Mouse (Mus musculus): ENCODE data around the gene Arhgap45. TPM values are rescaled to one million over a fixed set of nuclear protein-coding genes. Genes with fewer than 3 reads are reported as not detected.
A peak's percentile ranks its signal among the peaks of the same experiment; 100 is the strongest.
"Not testable (repeated sequence)": the region's sequence is repeated elsewhere in the genome, so short reads cannot be mapped to it uniquely, and the experiment has no call there.

Arhgap45 gene
- total RNA-seq, 4 experiments from 2014 or later, result 0.48 to 1.3 (median 0.84) TPM

DNA sequence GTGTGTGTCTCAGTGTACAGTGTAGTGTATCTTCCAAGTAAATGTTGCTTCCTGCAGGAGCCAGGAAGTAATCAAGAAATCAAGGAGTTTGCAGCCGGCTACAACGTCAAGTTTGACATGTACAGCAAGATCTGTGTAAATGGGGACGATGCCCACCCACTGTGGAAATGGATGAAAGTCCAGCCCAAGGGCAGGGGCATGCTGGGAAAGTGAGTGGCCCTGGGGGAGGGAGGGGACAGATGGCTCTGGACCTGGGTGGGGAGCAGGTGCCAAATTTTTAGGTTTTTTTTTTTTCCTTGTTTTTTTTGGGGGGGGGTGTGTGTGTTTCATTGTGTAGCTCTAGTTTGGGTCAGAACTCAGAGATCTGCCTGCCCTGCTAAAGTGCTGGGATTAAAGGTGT, 38.5 kb downstream of the Arhgap45 start:
- DNase-seq (ENCODE audit: low spot score in 2 of 2), result not testable (repeated sequence)

DNA sequence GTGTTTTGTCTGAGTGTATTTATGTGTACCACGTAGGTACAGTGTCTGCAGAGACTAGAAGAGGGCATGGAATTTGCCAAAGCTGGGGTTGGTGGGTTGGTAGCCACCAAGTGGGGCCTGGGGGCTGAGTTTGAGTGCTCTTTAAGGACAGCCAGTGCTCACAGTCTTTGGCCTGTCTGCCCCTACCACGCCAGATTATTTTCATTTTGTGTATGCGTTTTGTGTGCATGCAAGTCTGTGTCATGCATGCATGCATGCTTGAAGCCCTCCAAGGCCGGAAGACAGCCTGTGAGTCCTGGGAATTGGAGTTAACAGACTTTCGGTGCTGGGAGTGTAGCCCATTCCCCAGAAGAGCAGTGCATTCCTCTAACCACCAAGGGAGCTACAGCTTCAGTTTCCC, 38.9 kb downstream of the Arhgap45 start:
- no peak for DNase-seq (ENCODE audit: low spot score in 2 of 2)

DNA sequence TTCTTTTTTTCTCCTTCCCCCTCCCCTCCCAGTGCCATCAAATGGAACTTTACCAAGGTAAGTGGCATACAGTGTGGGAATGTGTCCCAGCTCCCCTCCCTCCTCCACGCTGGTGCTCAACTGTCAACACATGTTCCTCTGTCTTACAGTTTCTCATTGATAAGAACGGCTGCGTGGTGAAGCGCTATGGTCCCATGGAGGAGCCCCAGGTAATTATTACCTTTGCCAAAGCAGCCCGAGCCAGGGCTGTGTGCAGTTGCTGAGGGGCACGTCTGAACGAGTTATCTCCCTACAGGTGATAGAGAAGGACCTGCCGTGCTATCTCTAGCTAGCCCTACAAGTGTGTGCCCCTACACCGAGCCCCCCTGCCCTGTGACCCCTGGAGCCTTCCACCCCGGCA, 39.4 kb downstream of the Arhgap45 start:
- DNase-seq (ENCODE audit: low spot score in 2 of 2), result no peak

- DNase-seq (ENCODE audit: low spot score in 2 of 2), result no peak
These were observed 40.1 kb downstream of the Arhgap45 start for GRCm38 (mm10) chr10:80056506-80056905.

- no peak for DNase-seq (ENCODE audit: low spot score in 2 of 2)
These were observed 40.7 kb downstream of the Arhgap45 start for GRCm38 (mm10) chr10:80056976-80057682.

GRCm38 (mm10) chr10:80057683-80058326, 41.4 kb downstream of the Arhgap45 start:
- DNase-seq (ENCODE audit: low spot score in 2 of 2), result no peak

DNA sequence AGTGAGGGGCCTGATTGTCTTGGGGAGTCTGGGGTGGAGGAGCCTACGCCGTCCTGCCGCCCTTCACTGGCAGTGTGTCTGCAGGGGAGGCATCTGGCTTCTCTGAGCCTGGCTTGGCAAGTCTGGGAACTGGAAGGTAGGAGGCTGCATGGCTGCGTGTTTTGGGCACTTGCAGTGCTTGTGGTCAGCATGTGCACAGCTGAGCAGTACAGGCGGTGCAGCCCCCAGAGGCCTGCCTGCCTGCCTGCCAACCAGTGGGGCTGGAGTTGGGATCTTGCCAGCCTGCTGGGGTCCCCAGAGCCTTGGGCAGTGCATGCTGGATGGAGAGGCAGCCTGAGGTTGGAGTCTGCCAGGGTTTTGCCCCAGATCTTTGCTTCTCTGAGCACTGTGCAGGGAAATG, 46.7 kb downstream of the Arhgap45 start:
- no peak for DNase-seq (ENCODE audit: low spot score in 2 of 2)

- DNase-seq (ENCODE audit: low spot score in 2 of 2), result no peak
These were observed 47.6 kb downstream of the Arhgap45 start for GRCm38 (mm10) chr10:80063877-80064650.

GRCm38 (mm10) chr10:80069251-80069650, 52.8 kb downstream of the Arhgap45 start:
- DNase-seq (ENCODE audit: low spot score in 2 of 2), result no peak

DNA sequence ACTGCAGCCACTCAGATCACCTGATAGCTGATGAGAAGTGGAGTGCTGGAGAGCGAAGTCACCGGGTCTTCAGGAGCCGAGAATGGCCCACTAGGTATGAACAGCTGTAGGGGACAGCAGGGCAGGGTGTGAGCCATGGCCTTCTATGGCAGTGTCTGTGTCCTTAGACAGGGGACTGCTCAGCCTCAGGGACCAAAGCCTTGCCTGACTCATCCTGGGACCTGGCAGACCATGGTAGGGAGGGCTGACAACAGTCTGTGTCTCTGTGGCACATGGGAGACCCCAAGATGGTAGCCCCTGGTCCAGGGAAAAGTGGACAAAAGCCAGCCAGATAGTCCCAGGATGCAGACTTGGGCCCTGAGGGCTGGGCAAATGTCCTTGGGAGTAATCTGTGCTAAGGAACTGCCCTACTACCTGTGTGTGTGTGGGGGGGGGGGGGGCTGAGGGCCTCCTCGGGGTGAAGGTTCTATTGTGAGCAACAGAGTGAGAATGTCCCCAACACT, 53.5 kb downstream of the Arhgap45 start:
- DNase-seq (ENCODE audit: low spot score in 2 of 2), result no peak

- DNase-seq (ENCODE audit: low spot score in 2 of 2), result peak; percentile 80 to 85
These were observed 54.5 kb downstream of the Arhgap45 start for GRCm38 (mm10) chr10:80070837-80071515.

DNA sequence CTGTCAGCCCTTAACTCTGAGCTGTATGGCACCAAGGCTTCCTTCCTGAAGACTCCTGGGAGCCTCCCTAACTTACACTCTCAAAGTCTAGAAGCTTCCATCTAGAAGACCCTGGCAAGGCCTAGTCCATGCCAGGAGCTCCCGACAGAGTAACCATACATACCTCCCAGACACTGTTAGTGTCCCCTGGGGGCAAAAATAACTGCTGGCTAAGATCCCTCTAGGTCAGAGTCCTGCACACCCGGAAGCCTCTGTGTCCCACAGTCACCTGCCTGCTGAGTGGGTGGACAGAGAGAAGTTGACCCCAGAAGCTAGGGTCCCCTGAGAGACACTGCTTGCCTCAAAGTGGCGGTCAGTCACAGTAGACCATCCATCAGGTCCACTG, 55.1 kb downstream of the Arhgap45 start:
- DNase-seq (ENCODE audit: low spot score in 2 of 2), result no peak

DNA sequence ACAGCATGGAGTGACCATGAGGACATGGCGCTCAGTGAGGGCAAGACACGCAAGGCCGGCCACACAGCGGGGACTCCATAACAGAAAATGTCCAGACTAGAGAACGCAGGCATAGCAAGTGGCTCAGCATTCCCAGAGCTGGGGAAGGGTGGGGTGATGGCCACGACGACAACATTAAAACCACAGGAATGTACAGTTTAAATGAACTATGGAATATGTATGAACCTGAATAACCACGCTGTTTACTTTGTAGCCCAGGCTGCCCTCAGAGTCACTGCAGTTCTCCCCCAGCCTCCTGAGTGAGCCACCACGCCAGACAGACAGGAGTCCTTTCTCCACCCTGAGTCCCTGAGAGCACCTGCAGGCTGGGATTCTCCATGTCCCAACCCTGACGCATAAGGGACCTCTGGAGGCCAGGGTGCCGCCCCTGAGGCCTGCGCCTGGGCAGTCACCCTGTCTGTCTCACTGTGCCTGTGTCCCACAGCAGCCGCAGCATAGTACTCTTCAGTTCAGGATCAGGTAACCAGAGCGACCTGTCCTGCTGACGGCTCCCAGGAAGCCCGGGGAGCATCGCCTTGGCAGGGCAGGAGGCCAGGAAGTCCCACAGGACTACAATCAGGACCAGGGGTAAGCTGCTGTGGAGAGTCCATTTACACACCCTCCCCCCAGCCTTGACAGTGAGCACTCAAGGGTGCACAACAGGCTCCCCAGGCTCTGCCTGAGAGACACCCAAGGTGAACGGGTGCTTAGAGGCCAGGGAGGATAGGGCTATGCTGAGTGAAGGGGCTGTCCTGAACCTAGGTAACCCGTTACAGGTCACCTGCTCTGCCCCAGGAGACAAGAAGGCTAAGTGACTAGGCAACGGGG, 56.4 kb downstream of the Arhgap45 start:
- DNase-seq (ENCODE audit: low spot score in 2 of 2), result no peak

- DNase-seq (ENCODE audit: low spot score in 2 of 2), result peak; percentile 43 to 57
These were observed 58.6 kb downstream of the Arhgap45 start for GRCm38 (mm10) chr10:80074813-80075601.

DNA sequence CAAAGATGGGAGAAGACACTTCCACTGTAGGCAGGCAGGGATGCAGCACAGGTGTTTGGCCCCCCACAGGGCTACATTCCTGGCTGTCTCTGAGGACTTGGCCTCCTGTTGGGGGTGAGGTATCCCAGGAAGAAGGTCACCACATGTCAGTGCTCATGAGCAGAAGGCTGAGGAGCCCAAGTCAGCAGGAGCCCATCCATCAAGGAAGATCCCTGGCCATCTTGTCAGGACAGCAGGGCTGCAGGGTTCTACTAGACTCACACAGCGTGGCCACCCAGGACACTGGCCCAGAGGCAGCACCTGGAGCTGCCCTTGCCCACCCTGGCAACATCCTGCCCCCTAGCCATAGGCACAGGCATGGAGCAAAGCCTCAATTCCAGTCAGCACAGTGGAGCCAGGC, 59.5 kb downstream of the Arhgap45 start:
- DNase-seq (ENCODE audit: low spot score in 2 of 2), result no peak

GRCm38 (mm10) chr10:80076386-80076785, 59.9 kb downstream of the Arhgap45 start:
- no peak for DNase-seq (ENCODE audit: low spot score in 2 of 2)

GRCm38 (mm10) chr10:80077312-80077711, 60.9 kb downstream of the Arhgap45 start:
- DNase-seq (ENCODE audit: low spot score in 2 of 2), result no peak

DNA sequence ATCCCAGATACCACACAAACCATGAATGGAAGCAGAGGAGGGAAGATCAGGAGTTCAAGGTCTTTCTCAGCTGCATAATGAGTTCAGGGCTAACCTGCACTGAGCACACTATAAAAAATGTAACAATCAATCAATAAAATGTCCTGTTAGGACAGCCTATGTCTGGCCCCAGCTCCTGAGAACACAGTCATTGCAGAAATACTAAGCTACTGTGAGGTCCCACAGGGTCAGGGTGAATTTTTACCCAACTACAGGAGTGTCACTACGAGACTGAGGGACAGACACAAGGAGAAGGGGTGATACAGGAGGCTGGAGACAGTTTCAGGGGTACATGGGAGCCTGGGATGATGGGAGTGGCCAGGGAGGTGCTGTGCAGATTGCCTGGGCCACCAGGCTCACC, 61.9 kb downstream of the Arhgap45 start:
- DNase-seq (ENCODE audit: low spot score in 2 of 2), result no peak

- no peak for DNase-seq (ENCODE audit: low spot score in 2 of 2)
These were observed 64.1 kb downstream of the Arhgap45 start for GRCm38 (mm10) chr10:80080396-80081070.
